Mouse (Mus musculus) testis, adult 2 months (tissue): ENCODE data around the gene Drd3.

Experiments
- CTCF ChIP-seq: fragments of 200-500 bp; IDR thresholded peaks from 2 replicates; pipeline ENCODE4 v1.5.1; 2012; ENCODE audit warnings: low read depth, mild to moderate bottlenecking, inconsistent platforms, low read length, moderate library complexity; ENCODE audit not compliant: control insufficient read depth, insufficient read depth, insufficient replicate concordance
- POLR2A ChIP-seq: fragments of 200-500 bp; IDR thresholded peaks from 2 replicates; pipeline ENCODE4 v1.6.1; 2012; ENCODE audit warnings: low read depth, mild to moderate bottlenecking, inconsistent platforms, low read length, moderate library complexity; ENCODE audit not compliant: control insufficient read depth

DNA sequence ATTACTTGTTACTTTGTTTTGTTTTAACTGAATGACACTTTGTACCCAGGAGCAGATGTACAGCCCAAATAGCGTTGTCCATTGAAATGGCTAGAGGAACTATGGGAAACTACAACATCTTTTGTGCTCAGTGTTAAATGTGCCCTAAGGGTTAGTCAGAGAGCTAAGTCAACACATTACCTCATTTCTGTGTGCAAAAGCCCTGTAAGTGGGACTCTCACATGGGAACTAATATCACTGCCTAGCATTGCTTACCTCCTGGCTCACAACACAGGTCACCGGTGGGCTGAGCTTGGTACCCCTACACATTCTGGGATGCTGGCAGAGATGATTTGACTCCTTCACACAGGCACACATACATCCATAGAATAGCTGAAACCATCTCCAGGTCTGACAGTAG, 55.6 kb downstream of the Drd3 start:
- TF ChIP-seq CTCF (no peak), POLR2A (no peak)
